Mouse (Mus musculus): ENCODE results near the gene S1pr3.

S1pr3 gene

GRCm38 (mm10) chr13:51446550-51446949 lies 38.1 kb downstream of the S1pr3 start:
- no peak for DNase-seq (ENCODE audit: low read depth, low spot score)

- DNase-seq (ENCODE audit: low read depth, low spot score): peak; percentile 71
These were observed 47.9 kb downstream of the S1pr3 start for GRCm38 (mm10) chr13:51456190-51456878.

- DNase-seq (ENCODE audit: low read depth, low spot score): no peak
These were observed 55.9 kb downstream of the S1pr3 start for GRCm38 (mm10) chr13:51464294-51464693.

- no peak for DNase-seq (ENCODE audit: low read depth, low spot score)
These were observed 57.8 kb downstream of the S1pr3 start for GRCm38 (mm10) chr13:51466117-51466841.

- DNase-seq (ENCODE audit: low read depth, low spot score): no peak
These were observed 60.3 kb downstream of the S1pr3 start for GRCm38 (mm10) chr13:51468697-51469250.
